Mouse (Mus musculus) embryonic facial prominence, embryonic 13.5 days (tissue): ENCODE results near the gene Pyy. TPM values are rescaled to one million over a fixed set of nuclear protein-coding genes. Genes with fewer than 3 reads are reported as not detected.

Source experiments
- ATAC-seq: fragments of 200-750 bp; cut with Nextera tagmentation; 2 replicates; pipeline ENCODE4 v1.8.0; 2017; ENCODE audit warnings: low read depth; ENCODE audit not compliant: insufficient number of reproducible peaks, insufficient read depth, low FRiP score, low TSS enrichment
- H3K27ac ChIP-seq: fragments of 300-500 bp; sonication (generic); 2 replicates; pipeline ENCODE4 v1.5.1; 2015; ENCODE audit warnings: moderate library complexity, mild to moderate bottlenecking, inconsistent platforms
- H3K27me3 ChIP-seq: fragments of 300-500 bp; sonication (generic); 2 replicates; pipeline ENCODE4 v1.6.1; 2015; ENCODE audit warnings: mild to moderate bottlenecking, inconsistent platforms
- H3K36me3 ChIP-seq: fragments of 300-500 bp; sonication (generic); 2 replicates; pipeline ENCODE4 v1.6.1; 2015; ENCODE audit warnings: mild to moderate bottlenecking, inconsistent platforms
- H3K4me1 ChIP-seq: fragments of 300-500 bp; sonication (generic); 2 replicates; pipeline ENCODE4 v1.6.1; 2015; ENCODE audit warnings: inconsistent platforms
- H3K4me2 ChIP-seq: fragments of 300-500 bp; sonication (generic); 2 replicates; pipeline ENCODE4 v1.6.1; 2015; ENCODE audit warnings: moderate library complexity, mild to moderate bottlenecking, inconsistent platforms
- H3K4me3 ChIP-seq: fragments of 300-500 bp; sonication (generic); 2 replicates; pipeline ENCODE4 v1.5.1; 2015; ENCODE audit warnings: mild to moderate bottlenecking, inconsistent platforms
- H3K9ac ChIP-seq: fragments of 300-500 bp; sonication (generic); 2 replicates; pipeline ENCODE4 v1.6.1; 2015; ENCODE audit warnings: mild to moderate bottlenecking, inconsistent platforms
- H3K9me3 ChIP-seq: fragments of 300-500 bp; sonication (generic); 2 replicates; pipeline ENCODE4 v1.6.1; 2016; ENCODE audit warnings: inconsistent platforms
- WGBS: fragments of 180-500 bp; shearing (Covaris S2); methylation state at CpG from one replicate; pipeline ENCODE4 v1.1.7; 2015; ENCODE audit warnings: mixed read lengths; 5-methylcytosine and 5-hydroxymethylcytosine counted together
- polyA plus RNA-seq: library from polyadenylated mRNA; unstranded; fragments of >200 nt; fragmentation: Nextera tagmentation; extraction: Ambion mirVana; gene quantifications from 2 replicates; pipeline ENCODE4 v1.2.1, GENCODE M21; 2015

Gene Pyy
- polyA plus RNA-seq, 1 experiment from 2014 or later: not detected

- ATAC-seq: no peak
- no peaks in the 10 kb centered on the region for H3K9me3 ChIP-seq
- H3K4me1 ChIP-seq: peaks cover 8% of the 10 kb centered on the region
- peak overlapping the region; percentile 63 for H3K4me2 ChIP-seq
- WGBS: 43% methylated on average over 13 of the region's 13 CpGs
- peak overlapping the region; percentile 64 for H3K9ac ChIP-seq
- peaks cover 18% of the 10 kb centered on the region for H3K27me3 ChIP-seq
- peak overlapping the region; percentile 34 for H3K4me3 ChIP-seq
- H3K27ac ChIP-seq: no peak overlapping the region
- H3K36me3 ChIP-seq: no peaks in the 10 kb centered on the region
Observed at GRCm38 (mm10) chr11:102137625-102138446, 30.2 kb upstream of the Pyy start.

GRCm38 (mm10) chr11:102134516-102134915 is 26.9 kb upstream of the Pyy start:
- Histone ChIP-seq H3K9ac (peak overlapping the region; percentile 46; the same call in 1 of the 2 replicates), H3K4me2 (no peak overlapping the region), H3K36me3 (no peaks in the 10 kb centered on the region), H3K4me3 (no peak overlapping the region), H3K27ac (no peak overlapping the region), H3K27me3 (0 out of 2 replicates have a peak, but pooled peaks cover 7% of the 10 kb centered on the region), H3K9me3 (no peaks in the 10 kb centered on the region), H3K4me1 (peaks cover 8% of the 10 kb centered on the region)
- no peak for ATAC-seq
- 19% methylated on average over 4 of the region's 4 CpGs for WGBS

GRCm38 (mm10) chr11:102117386-102117785 is 9.8 kb upstream of the Pyy start:
- H3K9ac ChIP-seq: no peak overlapping the region
- no peaks in the 10 kb centered on the region for H3K9me3 ChIP-seq
- 76% methylated on average over 6 of the region's 6 CpGs for WGBS
- H3K36me3 ChIP-seq: no peaks in the 10 kb centered on the region
- H3K27me3 ChIP-seq: no peaks in the 10 kb centered on the region
- H3K4me3 ChIP-seq: no peak overlapping the region
- no peak overlapping the region for H3K27ac ChIP-seq
- H3K4me2 ChIP-seq: no peak overlapping the region
- no peak for ATAC-seq
- no peaks in the 10 kb centered on the region for H3K4me1 ChIP-seq

- H3K4me2 ChIP-seq: no peak overlapping the region
Observed at GRCm38 (mm10) chr11:102116241-102116640, 8.6 kb upstream of the Pyy start.

GRCm38 (mm10) chr11:102111576-102111975 is 3.9 kb upstream of the Pyy start:
- Histone ChIP-seq H3K9ac (no peak overlapping the region), H3K4me3 (no peak overlapping the region), H3K27ac (no peak overlapping the region), H3K27me3 (peaks cover 37% of the 10 kb centered on the region), H3K9me3 (no peaks in the 10 kb centered on the region), H3K4me2 (no peak overlapping the region), H3K4me1 (peaks cover 14% of the 10 kb centered on the region), H3K36me3 (no peaks in the 10 kb centered on the region)
- ATAC-seq: no peak
- 78% methylated on average over 5 of the region's 5 CpGs for WGBS

More at GRCm38 (mm10) chr11:102116241-102116640, 8.6 kb upstream of the Pyy start:
- Histone ChIP-seq H3K36me3 (no peaks in the 10 kb centered on the region), H3K27ac (no peak overlapping the region), H3K4me3 (no peak overlapping the region), H3K27me3 (no peaks in the 10 kb centered on the region), H3K9me3 (no peaks in the 10 kb centered on the region), H3K9ac (no peak overlapping the region), H3K4me1 (no peaks in the 10 kb centered on the region)
- WGBS: 76% methylated on average over 8 of the region's 8 CpGs
- ATAC-seq: no peak

DNA sequence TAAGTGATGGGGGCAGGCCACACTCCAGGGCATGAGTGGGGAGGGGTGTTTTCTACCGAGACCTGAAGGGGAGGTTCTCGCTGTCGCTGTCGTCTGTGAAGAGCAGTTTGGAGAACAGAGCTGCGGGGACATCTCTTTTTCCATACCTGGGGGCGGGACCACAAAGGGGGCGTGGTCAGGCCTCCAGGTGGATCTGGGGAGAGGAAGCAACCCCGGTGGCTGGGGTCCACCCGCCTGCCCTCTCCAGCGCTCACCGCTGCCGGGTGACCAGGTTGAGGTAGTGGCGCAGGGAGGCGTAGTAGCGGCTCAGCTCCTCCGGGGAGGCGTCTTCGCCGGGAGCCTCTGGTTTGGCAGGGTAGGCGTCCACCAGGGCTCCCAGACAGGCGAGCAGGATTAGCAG is 721 bp downstream of the Pyy start:
- H3K36me3 ChIP-seq: no peaks in the 10 kb centered on the region
- H3K4me1 ChIP-seq: peaks cover 20% of the 10 kb centered on the region
- no peak overlapping the region for H3K27ac ChIP-seq
- WGBS: 1% methylated on average over 21 of the region's 21 CpGs
- peak overlapping the region; percentile 36; the same call in 1 of the 2 replicates for H3K9ac ChIP-seq
- H3K4me2 ChIP-seq: peak overlapping the region; percentile 41
- no peaks in the 10 kb centered on the region for H3K9me3 ChIP-seq
- H3K27me3 ChIP-seq: peaks cover 76% of the 10 kb centered on the region
- H3K4me3 ChIP-seq: peak overlapping the region; percentile 22
- no peak for ATAC-seq

DNA sequence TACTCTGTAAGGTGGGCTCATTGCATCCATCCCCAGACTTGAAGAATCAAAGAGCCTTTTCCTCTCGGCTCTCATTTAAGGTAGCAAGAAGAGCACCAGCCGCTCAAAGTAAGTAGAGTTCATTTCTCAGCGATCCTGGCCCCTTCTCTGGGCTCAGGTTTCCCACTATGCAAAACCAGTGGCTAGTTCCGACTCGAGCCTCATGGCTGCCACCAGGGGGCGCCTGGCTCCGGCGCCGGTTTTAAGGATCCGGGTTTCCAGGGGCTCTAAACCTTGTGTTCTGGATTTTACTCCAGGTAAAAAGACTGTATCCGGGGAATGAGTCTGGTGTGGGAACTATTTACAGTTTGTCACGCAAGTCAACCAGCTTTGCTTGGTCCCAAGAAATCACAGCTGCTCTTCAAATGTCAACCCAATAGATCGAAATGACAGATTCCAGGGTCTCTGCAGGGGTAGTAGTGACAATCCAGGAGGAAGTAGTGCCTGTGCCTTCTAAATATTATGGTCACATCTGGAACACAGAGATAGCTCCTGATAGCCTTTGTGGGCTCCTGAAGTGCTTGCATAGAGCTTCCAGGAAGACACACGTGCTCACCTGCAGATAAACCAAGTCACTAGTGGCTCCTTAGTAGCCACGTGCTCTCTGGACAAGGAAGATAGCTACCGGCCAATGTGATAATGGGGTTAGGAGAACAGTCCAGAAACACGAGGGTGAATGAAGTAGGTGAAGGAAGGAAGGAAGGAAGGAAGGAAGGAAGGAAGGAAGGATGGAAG is 5.0 kb downstream of the Pyy start:
- Histone ChIP-seq H3K4me2 (peak overlapping the region; percentile 28), H3K4me1 (peaks cover 17% of the 10 kb centered on the region), H3K4me3 (no peak overlapping the region; the same call in 1 of the 2 replicates), H3K9ac (0 out of 2 replicates have a peak overlapping the region, but pooled peaks have one; percentile 27), H3K9me3 (no peaks in the 10 kb centered on the region), H3K27ac (no peak overlapping the region), H3K36me3 (no peaks in the 10 kb centered on the region), H3K27me3 (peaks cover 79% of the 10 kb centered on the region)
- 19% methylated on average over 17 of the region's 17 CpGs for WGBS
- no peak for ATAC-seq

DNA sequence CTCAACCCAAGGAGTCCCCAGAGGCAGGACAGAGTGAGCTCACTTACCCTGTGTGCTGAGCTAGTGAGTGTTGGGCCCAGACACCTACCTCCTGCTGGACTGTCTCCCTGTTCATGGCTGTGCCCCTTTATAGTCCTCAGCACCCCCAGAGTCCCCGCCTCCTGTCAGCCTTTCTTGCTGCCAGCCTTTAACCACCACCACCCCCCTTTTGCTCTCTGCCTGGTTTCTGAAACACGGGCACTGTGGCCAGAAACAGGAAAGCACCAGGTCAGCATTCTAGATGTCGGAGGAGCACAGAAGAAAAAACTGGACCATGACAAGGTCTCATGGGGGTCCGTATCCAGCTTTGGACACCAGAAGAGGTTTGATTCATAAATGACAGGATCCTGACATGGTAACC is 6.4 kb downstream of the Pyy start, which contains the start of gene Ppy:
TSS of gene Ppy (minus strand) at position 101 of the 400 bp plus-strand sequence.
- peaks cover 22% of the 10 kb centered on the region for H3K4me1 ChIP-seq
- H3K36me3 ChIP-seq: no peaks in the 10 kb centered on the region
- H3K4me2 ChIP-seq: no peak within 1 kb of the TSS; the same call in 1 of the 2 replicates
- no peak within 1 kb of the TSS for H3K4me3 ChIP-seq
- ATAC-seq: no peak
- H3K9ac ChIP-seq: 0 out of 2 replicates have a peak within 1 kb of the TSS, but pooled peaks have one; percentile 46
- no peak within 1 kb of the TSS for H3K27ac ChIP-seq
- H3K27me3 ChIP-seq: peaks cover 64% of the 10 kb centered on the region
- whole genome bisulfite sequencing: 82% methylated on average over 4 of the region's 4 CpGs
- no peaks in the 10 kb centered on the region for H3K9me3 ChIP-seq

DNA sequence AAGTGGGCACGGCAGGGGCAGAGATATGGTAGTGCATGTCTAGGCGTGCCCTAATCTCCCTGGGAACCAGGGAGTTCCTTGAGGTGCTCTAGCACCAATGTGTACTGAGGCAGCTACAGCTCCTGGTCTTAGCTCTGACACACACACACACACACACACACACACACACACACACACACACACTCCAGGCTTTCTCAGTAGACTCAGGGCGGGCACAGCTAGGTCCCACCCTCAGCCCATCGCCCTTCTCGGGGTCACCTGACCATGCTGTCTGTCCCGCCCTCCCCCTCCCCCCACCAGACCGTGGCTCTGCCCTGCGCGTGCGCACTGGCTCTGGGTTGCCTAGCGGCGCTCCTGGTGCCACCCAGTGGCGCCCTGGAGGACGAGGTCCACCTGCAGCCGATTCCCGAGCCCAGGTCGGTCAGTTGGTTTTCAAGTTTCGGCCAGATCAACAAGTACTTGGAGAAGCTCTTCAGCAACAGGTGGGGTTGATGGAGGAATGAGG is 10.7 kb downstream of the Pyy start:
- peak overlapping the region; percentile 61 for H3K9ac ChIP-seq
- WGBS: 6% methylated on average over 18 of the region's 18 CpGs
- H3K27me3 ChIP-seq: peaks cover 29% of the 10 kb centered on the region
- H3K9me3 ChIP-seq: no peaks in the 10 kb centered on the region
- H3K27ac ChIP-seq: peak overlapping the region; percentile 39
- H3K4me1 ChIP-seq: peaks cover 16% of the 10 kb centered on the region
- peak overlapping the region; percentile 35 for H3K4me3 ChIP-seq
- peak; percentile 84 for ATAC-seq
- no peaks in the 10 kb centered on the region for H3K36me3 ChIP-seq
- peak overlapping the region; percentile 61 for H3K4me2 ChIP-seq

- H3K4me1 ChIP-seq: peaks cover 16% of the 10 kb centered on the region
- WGBS: 67% methylated on average over 5 of the region's 5 CpGs
- ATAC-seq: no peak
- peak overlapping the region; percentile 61; the same call in 1 of the 2 replicates for H3K9ac ChIP-seq
- H3K36me3 ChIP-seq: no peaks in the 10 kb centered on the region
- H3K4me2 ChIP-seq: peak overlapping the region; percentile 61
- H3K27me3 ChIP-seq: peaks cover 24% of the 10 kb centered on the region
- H3K27ac ChIP-seq: 0 out of 2 replicates have a peak overlapping the region, but pooled peaks have one; percentile 39
- H3K4me3 ChIP-seq: peak overlapping the region; percentile 35
- H3K9me3 ChIP-seq: no peaks in the 10 kb centered on the region
Observed at GRCm38 (mm10) chr11:102096446-102096845, 11.2 kb downstream of the Pyy start.

DNA sequence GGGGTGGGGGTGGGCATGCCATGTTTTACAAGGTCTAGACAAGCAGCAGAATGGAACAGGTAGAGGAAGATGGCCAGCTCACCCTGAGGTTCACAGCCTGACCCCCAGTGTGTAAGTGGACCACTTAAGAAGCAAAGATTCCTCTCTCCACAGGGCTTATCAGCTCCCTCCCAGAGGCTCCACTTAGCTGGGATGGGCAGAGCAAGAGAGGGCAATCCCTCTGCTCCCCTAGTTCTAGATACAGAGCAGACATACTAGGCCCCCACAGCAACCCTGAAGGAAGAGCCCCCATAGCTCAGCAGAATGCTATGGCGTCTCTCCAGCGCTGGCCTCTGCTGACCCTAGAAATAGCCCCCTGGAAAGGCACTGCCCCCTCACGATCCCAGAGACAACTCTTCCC is 12.0 kb downstream of the Pyy start:
- Histone ChIP-seq H3K36me3 (no peaks in the 10 kb centered on the region), H3K9ac (no peak overlapping the region), H3K4me3 (no peak overlapping the region), H3K27ac (no peak overlapping the region), H3K9me3 (no peaks in the 10 kb centered on the region), H3K27me3 (peaks cover 17% of the 10 kb centered on the region), H3K4me1 (peaks cover 16% of the 10 kb centered on the region), H3K4me2 (no peak overlapping the region)
- WGBS: 85% methylated on average over 3 of the region's 3 CpGs
- no peak for ATAC-seq
